Mouse (Mus musculus) liver, embryonic 16.5 days (tissue): ENCODE results near the gene Gm45808. TPM values are rescaled to one million over a fixed set of nuclear protein-coding genes. Genes with fewer than 3 reads are reported as not detected.
A peak's percentile ranks its signal among the peaks of the same experiment; 100 is the strongest.
"Not testable (repeated sequence)": the region's sequence is repeated elsewhere in the genome, so short reads cannot be mapped to it uniquely, and the experiment has no call there.

Experiments
- ATAC-seq: fragments of 200-750 bp; cut with Nextera tagmentation; 2 replicates; pipeline ENCODE4 v1.8.0; 2017; ENCODE audit warnings: low read depth, mild to moderate bottlenecking, moderate number of reproducible peaks, moderate library complexity
- H3K27ac ChIP-seq: fragments of 300-500 bp; sonication (generic); 2 replicates; pipeline ENCODE4 v1.5.1; 2014; ENCODE audit warnings: mild to moderate bottlenecking, low read length
- H3K27me3 ChIP-seq: fragments of 300-500 bp; sonication (generic); 2 replicates; pipeline ENCODE4 v1.6.1; 2014; ENCODE audit warnings: low read depth, low read length, mixed read lengths; ENCODE audit not compliant: control insufficient read depth, insufficient read depth
- H3K36me3 ChIP-seq: fragments of 300-500 bp; sonication (generic); 2 replicates; pipeline ENCODE4 v1.6.1; 2014; ENCODE audit warnings: mild to moderate bottlenecking; ENCODE audit not compliant: control insufficient read depth, insufficient read depth
- H3K4me1 ChIP-seq: fragments of 300-500 bp; sonication (generic); 2 replicates; pipeline ENCODE4 v1.6.1; 2014; ENCODE audit warnings: low read depth, low read length, mixed read lengths; ENCODE audit not compliant: control insufficient read depth
- H3K4me2 ChIP-seq: fragments of 300-500 bp; sonication (generic); 2 replicates; pipeline ENCODE4 v1.6.1; 2014; ENCODE audit warnings: low read depth, low read length, mixed read lengths
- H3K4me3 ChIP-seq: fragments of 300-500 bp; sonication (generic); 2 replicates; pipeline ENCODE4 v1.5.1; 2014; ENCODE audit warnings: low read depth, mild to moderate bottlenecking, low read length
- H3K9ac ChIP-seq: fragments of 300-500 bp; sonication (generic); 2 replicates; pipeline ENCODE4 v1.6.1; 2014; ENCODE audit warnings: low read depth, low read length
- H3K9me3 ChIP-seq: fragments of 300-500 bp; sonication (generic); replicated peaks from 2 replicates; pipeline ENCODE4 v1.6.1; 2016; ENCODE audit warnings: low read length; ENCODE audit not compliant: control insufficient read depth
- WGBS: fragments of 180-500 bp; shearing (Covaris S2); extraction: QIAGEN DNeasy Blood & Tissue Kit; methylation state at CpG from one replicate; pipeline ENCODE4 v1.1.7; 2014; ENCODE audit not compliant: insufficient replicate concordance; 5-methylcytosine and 5-hydroxymethylcytosine counted together
- polyA plus RNA-seq: library from polyadenylated mRNA; unstranded; fragments of >200 nt; fragmentation: Nextera tagmentation; extraction: Ambion mirVana; gene quantifications from 2 replicates; pipeline ENCODE4 v1.2.1, GENCODE M21; 2015

The Gm45808 gene
- polyA plus RNA-seq, 1 experiment from 2014 or later: not detected

DNA sequence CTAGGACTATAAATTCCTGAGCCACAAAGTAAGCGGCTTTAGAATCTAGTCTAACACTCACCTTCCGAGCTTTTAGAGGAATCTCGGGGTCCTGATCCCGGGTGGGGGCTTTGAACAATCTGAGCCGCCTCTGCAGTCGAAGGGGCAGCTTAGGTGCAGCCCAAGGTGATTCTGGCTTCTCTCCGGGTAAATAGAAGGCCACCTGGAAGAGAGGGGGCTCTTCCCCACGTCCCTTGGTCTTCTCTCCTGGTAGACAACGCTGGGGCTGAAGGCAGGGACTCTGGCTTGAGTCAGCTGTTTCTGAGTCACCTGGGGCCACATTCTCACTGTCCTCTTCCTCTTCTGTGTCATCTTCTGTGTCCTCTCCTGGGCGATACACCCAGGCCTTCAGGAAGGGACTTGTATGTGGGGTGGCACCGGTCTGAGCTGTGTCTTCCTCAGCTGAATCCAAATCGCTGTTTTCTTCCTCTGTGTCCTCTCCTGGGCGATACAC, 37.1 kb upstream of the Gm45808 start:
- H3K9ac ChIP-seq: peak overlapping the region; percentile 96
- peaks cover 28% of the 10 kb centered on the region for H3K36me3 ChIP-seq
- peak overlapping the region; percentile 68 for H3K4me2 ChIP-seq
- peak overlapping the region; percentile 90 for H3K27ac ChIP-seq
- ATAC-seq: no peak
- H3K27me3 ChIP-seq: no peaks in the 10 kb centered on the region
- peaks cover 29% of the 10 kb centered on the region for H3K4me1 ChIP-seq
- WGBS: 46% methylated on average over 12 of the region's 13 CpGs
- H3K4me3 ChIP-seq: peak overlapping the region; percentile 86
- H3K9me3 ChIP-seq: no peaks in the 10 kb centered on the region

DNA sequence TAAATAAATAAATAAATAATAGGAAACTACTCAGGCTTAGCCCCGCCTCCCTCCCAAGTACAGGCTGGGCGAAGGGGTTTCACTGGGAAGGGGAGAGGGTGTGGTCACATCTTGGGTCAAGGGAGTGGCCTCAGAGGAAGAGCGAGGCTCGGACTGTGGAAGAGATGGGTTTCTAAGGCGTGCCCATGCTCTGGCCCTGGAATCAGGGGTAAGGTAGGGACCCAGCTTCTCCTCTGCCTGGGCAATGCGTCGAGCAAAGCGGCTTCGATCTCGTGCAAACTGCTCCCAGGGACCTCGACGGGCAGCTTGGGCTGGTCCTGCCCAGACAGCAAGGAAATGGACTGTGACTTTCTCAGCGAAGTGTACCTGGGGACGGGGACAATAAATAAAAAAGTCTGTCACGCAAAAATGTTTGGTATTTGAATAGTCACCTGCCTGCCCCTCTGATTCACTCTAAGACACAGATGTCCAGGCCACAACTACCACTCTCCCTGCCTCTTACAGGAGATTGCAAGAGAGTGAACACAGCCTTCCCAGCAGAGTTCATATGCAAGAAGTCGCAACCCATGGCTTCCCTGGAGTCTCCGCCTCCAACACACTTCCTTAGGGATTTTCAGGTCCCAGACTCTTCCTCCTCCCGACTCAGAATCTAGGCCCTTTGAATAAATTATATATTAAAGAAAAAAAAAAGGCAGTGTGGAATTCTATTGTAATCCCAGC, 36.5 kb upstream of the Gm45808 start:
- Histone ChIP-seq H3K27me3 (no peaks in the 10 kb centered on the region), H3K4me1 (peaks cover 29% of the 10 kb centered on the region), H3K9me3 (no peaks in the 10 kb centered on the region), H3K9ac (peak overlapping the region; percentile 96), H3K27ac (peak overlapping the region; percentile 90), H3K4me2 (peak overlapping the region; percentile 68), H3K4me3 (peak overlapping the region; percentile 86), H3K36me3 (peaks cover 28% of the 10 kb centered on the region)
- no peak for ATAC-seq
- WGBS: 56% methylated on average over 18 of the region's 18 CpGs

DNA sequence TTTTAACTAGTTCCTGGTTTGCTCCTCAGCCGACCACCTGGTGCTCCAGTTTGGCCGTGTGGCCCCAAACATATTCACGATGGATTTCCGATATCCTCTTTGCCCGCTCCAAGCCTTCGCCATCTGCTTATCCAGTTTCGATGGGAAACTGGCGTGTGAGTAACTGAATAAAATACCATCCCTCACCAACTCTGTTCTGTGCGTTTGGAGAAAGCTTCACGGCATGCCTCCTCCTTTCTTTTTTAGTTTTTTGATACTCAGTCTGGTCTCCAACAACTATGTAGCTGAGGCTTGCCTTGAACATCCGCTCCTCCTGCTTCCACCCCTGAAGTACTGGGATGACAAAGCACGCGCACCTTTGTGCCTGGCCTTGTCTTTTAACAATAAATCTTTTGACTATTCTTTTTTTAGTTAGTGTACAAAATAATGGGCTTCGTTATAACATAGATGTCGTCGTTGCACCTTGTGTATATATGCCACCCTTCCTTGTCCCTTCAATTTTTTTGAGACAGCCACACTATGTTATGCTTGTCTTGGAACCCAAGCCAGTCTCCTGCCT, 35.7 kb upstream of the Gm45808 start:
- peak overlapping the region; percentile 90 for H3K27ac ChIP-seq
- peak overlapping the region; percentile 86 for H3K4me3 ChIP-seq
- no peaks in the 10 kb centered on the region for H3K9me3 ChIP-seq
- H3K36me3 ChIP-seq: peaks cover 28% of the 10 kb centered on the region
- WGBS: 47% methylated on average over 16 of the region's 16 CpGs
- ATAC-seq: no peak
- H3K4me2 ChIP-seq: peak overlapping the region; percentile 68
- H3K4me1 ChIP-seq: peaks cover 25% of the 10 kb centered on the region
- peak overlapping the region; percentile 96 for H3K9ac ChIP-seq
- H3K27me3 ChIP-seq: no peaks in the 10 kb centered on the region

DNA sequence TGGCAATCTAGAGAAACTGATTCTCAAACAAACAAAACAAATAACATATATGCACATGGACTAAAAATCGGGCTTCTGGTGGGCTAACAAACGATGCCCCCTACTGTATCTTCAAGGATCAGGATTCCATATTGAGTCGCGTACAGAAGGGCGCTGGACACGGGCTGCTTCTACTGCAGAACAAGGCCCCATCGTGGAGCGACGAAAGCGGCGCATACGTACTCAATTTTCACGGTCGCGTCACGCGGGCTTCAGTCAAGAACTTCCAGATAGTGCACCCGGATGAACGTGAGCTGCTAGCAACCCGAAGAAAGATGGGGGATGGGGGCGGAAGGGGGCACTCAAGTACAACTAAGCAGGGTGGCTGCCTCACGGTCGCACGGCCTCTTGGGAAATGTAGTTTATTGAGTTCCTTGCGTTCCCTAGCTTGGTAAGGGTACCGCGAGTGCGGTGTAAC, 35.1 kb upstream of the Gm45808 start:
- Histone ChIP-seq H3K4me2 (peak overlapping the region; percentile 68), H3K9ac (peak overlapping the region; percentile 96), H3K36me3 (peaks cover 28% of the 10 kb centered on the region), H3K9me3 (no peaks in the 10 kb centered on the region), H3K27ac (peak overlapping the region; percentile 90), H3K4me3 (peak overlapping the region; percentile 86), H3K27me3 (no peaks in the 10 kb centered on the region), H3K4me1 (peaks cover 21% of the 10 kb centered on the region)
- ATAC-seq: no peak
- 0% methylated on average over 28 of the region's 28 CpGs for WGBS

DNA sequence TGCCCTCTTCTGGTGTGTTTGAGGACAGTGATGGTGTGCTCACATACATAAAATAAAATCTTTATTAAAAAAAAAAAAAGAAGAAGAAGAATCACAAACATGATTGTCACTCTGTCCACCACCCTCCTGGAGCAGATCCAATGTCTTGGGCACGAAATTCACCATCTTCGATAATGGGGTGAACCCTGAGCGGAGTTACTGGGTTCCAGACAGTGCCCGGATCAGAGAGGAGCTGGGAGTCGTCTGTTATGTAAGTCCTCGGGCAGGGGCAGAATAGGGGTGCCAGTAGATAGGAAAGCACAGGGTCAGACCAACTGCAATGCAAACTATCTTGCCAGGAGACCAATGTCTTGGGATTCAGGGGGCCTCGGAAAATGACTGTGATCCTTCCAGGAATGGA, 34.0 kb upstream of the Gm45808 start:
- Histone ChIP-seq H3K36me3 (peaks cover 28% of the 10 kb centered on the region), H3K4me2 (peak overlapping the region; percentile 68; the same call in 1 of the 2 replicates), H3K27me3 (no peaks in the 10 kb centered on the region), H3K4me1 (peaks cover 31% of the 10 kb centered on the region), H3K9me3 (no peaks in the 10 kb centered on the region), H3K9ac (no peak overlapping the region), H3K27ac (no peak overlapping the region), H3K4me3 (peak overlapping the region; percentile 86; the same call in 1 of the 2 replicates)
- WGBS: 86% methylated on average over 7 of the region's 7 CpGs
- ATAC-seq: no peak

DNA sequence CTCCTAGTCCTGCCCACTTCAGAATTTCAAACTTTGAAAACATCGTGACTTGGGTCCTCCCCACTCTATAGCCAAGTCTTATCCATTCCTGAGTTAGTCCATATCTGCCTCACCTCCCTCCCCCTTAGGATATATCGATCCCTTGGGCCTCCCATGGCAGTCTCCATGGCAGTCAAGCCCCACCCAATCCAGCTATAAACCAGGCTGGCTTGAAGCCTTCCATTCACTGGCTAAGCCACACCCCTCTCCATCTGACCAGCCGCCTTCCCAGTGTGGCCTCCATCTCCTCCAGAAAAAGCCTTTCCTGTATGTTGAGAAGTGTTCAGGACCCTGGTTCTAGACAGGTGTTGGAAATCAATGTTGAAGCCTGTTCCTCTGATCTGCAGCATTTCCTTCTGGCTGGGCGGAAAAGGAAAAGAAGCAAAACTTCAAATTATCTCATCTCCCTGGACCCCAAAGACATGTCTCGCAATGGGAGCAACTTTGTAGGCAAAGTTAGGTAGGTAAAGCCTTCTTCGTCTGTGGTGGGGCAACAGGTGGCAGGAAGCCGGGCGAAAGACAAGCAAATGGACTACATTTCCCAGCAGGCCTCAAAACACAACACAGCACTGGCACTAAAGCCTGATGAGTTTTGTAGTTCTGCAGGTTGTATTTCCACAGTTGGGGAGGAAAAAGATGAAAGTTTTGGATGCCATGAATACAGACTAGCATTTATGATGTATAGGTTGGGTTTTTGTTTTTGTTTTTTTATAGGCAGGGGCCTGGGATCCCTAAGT, 32.9 kb upstream of the Gm45808 start:
- H3K9me3 ChIP-seq: no peaks in the 10 kb centered on the region
- peaks cover 27% of the 10 kb centered on the region for H3K36me3 ChIP-seq
- 61% methylated on average over 8 of the region's 8 CpGs for WGBS
- H3K4me2 ChIP-seq: peak overlapping the region; percentile 4; the same call in 1 of the 2 replicates
- no peak overlapping the region for H3K9ac ChIP-seq
- H3K4me1 ChIP-seq: peaks cover 39% of the 10 kb centered on the region
- 0 out of 2 replicates have a peak, but pooled peaks have one; percentile 12 for ATAC-seq
- H3K27ac ChIP-seq: peak overlapping the region; percentile 20; the same call in 1 of the 2 replicates
- H3K27me3 ChIP-seq: no peaks in the 10 kb centered on the region
- H3K4me3 ChIP-seq: no peak overlapping the region

DNA sequence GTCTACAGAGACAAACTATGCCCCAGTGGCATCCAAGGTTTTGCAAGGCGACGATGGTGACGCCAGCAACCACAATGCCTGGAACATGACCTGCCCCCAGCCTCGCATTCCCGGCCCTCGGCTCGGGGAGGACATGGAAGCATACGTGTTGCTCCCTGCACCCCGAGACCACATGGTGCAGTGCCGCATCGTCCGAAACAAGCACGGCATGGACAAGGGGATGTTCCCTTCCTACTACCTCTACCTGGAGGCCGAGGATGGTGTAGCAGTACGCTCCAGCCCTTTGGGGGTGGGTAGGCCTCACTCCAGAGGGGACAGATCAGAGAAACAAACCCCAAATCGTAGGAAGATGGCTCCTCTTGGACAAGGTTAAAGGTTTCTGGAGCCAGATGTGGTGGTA, 32.0 kb upstream of the Gm45808 start:
- Histone ChIP-seq H3K36me3 (peaks cover 22% of the 10 kb centered on the region), H3K4me1 (peaks cover 39% of the 10 kb centered on the region), H3K4me2 (no peak overlapping the region), H3K9ac (no peak overlapping the region), H3K27me3 (no peaks in the 10 kb centered on the region), H3K4me3 (no peak overlapping the region), H3K27ac (no peak overlapping the region), H3K9me3 (no peaks in the 10 kb centered on the region)
- WGBS: 80% methylated on average over 16 of the region's 16 CpGs
- ATAC-seq: no peak

DNA sequence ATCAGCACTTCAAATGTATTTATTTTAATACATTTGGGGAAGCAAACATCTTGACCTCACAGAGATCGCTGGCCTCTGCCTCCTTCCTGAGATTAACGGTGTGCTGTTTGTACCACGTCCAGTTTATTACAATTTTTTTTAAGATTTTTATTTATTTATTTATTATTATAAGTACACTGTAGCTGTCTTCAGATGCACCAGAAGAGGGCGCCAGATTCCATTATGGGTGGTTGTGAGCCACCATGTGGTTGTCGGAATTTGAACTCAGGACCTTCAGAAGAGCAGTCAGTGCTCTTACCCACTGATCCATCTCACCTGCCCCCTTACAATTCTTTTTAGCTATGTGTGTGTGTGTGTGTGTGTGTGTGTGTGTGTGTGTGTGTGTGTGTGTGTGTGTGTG, 30.2 kb upstream of the Gm45808 start:
- not testable (repeated sequence) for H3K9ac ChIP-seq, H3K9me3 ChIP-seq, H3K27ac ChIP-seq, H3K4me2 ChIP-seq, H3K36me3 ChIP-seq, ATAC-seq, H3K27me3 ChIP-seq, H3K4me3 ChIP-seq
- WGBS: 47% methylated on average over 5 of the region's 5 CpGs
- peaks cover 37% of the 10 kb centered on the region for H3K4me1 ChIP-seq
